Mouse (Mus musculus) heart, embryonic 10.5 days (tissue): ENCODE data around the gene Aqp5. TPM values are rescaled to one million over a fixed set of nuclear protein-coding genes. Genes with fewer than 3 reads are reported as not detected.

Experiments
- DNase-seq: peaks from one replicate; pipeline ENCODE4 v3.0.0-alpha.2; 2017; ENCODE audit warnings: low spot score
- H3K27ac ChIP-seq: fragments of 300-500 bp; sonication (generic); 2 replicates; pipeline ENCODE4 v1.5.1; 2016; ENCODE audit warnings: mild to moderate bottlenecking
- H3K27me3 ChIP-seq: fragments of 300-500 bp; sonication (generic); 2 replicates; pipeline ENCODE4 v1.6.1; 2016; ENCODE audit warnings: mild to moderate bottlenecking; ENCODE audit not compliant: poor library complexity, insufficient read depth, severe bottlenecking
- H3K36me3 ChIP-seq: fragments of 300-500 bp; sonication (generic); 2 replicates; pipeline ENCODE4 v1.6.1; 2016; ENCODE audit warnings: mild to moderate bottlenecking, moderate library complexity
- H3K4me1 ChIP-seq: fragments of 300-500 bp; sonication (generic); 2 replicates; pipeline ENCODE4 v1.6.1; 2016; ENCODE audit warnings: mild to moderate bottlenecking
- H3K4me3 ChIP-seq: fragments of 300-500 bp; sonication (generic); 2 replicates; pipeline ENCODE4 v1.5.1; 2016; ENCODE audit warnings: mild to moderate bottlenecking, moderate library complexity
- H3K9me3 ChIP-seq: fragments of 300-500 bp; sonication (generic); 2 replicates; pipeline ENCODE4 v1.6.1; 2016; ENCODE audit warnings: mild to moderate bottlenecking, moderate library complexity
- WGBS: fragments of 180-500 bp; shearing (Covaris S2); methylation state at CpG from one replicate; pipeline ENCODE4 v1.1.7; 2016; 5-methylcytosine and 5-hydroxymethylcytosine counted together
- polyA plus RNA-seq: library from polyadenylated mRNA; unstranded; fragments of >200 nt; fragmentation: Nextera tagmentation; extraction: Ambion mirVana; gene quantifications from 2 replicates; pipeline ENCODE4 v1.2.1, GENCODE M21; 2016

Gene Aqp5
- polyA plus RNA-seq, 1 experiment from 2014 or later = 5.3 TPM

DNA sequence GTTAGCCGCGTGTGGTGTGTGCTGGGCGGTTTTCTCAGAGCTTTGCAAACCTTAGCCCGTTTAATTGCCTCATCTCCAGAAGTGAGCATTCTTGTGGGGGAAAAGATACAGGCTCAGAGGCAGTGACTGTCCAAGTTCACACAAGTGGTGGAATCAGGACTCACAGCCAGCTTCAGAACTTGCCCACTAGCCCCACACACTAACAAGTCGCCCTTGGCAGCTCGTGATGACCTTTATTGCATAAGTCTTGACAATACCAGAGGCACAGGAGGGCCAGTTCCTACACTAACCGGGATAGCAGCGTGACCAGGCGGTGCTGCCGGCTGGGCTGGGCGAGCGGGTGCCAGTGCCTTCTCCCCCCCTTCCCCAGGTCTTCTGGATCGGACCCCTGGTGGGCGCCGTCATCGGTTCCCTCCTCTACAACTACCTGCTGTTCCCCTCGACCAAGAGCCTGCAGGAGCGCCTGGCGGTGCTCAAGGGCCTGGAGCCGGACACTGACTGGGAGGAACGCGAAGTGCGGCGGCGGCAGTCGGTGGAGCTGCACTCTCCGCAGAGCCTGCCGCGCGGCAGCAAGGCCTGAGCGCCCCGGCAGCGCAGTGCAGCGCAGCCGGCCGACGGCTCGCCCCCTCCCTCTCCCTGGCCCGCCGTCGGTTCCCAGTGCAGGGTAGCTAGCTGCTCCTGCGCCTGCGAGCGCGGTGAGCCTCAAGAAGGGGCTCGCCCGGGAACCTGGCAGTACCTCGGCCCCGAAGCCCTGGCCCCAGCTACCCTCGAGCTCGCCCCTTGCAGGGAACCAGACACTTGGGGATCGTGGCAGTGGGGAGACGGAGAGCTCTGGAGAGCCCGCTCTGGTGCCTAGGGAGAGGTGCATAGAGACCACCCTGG, 6.9 kb upstream of the Aqp5 start:
- WGBS = 3% methylated on average over 54 of the region's 54 CpGs
- peaks cover 98% of the 10 kb centered on the region for H3K27me3 ChIP-seq
- 0 out of 2 replicates have a peak overlapping the region, but pooled peaks have one; percentile 52 for H3K27ac ChIP-seq
- H3K4me1 ChIP-seq = peaks cover 28% of the 10 kb centered on the region
- peak overlapping the region; percentile 51 for H3K4me3 ChIP-seq
- DNase-seq = no peak
- H3K36me3 ChIP-seq = no peaks in the 10 kb centered on the region
- no peaks in the 10 kb centered on the region for H3K9me3 ChIP-seq

DNA sequence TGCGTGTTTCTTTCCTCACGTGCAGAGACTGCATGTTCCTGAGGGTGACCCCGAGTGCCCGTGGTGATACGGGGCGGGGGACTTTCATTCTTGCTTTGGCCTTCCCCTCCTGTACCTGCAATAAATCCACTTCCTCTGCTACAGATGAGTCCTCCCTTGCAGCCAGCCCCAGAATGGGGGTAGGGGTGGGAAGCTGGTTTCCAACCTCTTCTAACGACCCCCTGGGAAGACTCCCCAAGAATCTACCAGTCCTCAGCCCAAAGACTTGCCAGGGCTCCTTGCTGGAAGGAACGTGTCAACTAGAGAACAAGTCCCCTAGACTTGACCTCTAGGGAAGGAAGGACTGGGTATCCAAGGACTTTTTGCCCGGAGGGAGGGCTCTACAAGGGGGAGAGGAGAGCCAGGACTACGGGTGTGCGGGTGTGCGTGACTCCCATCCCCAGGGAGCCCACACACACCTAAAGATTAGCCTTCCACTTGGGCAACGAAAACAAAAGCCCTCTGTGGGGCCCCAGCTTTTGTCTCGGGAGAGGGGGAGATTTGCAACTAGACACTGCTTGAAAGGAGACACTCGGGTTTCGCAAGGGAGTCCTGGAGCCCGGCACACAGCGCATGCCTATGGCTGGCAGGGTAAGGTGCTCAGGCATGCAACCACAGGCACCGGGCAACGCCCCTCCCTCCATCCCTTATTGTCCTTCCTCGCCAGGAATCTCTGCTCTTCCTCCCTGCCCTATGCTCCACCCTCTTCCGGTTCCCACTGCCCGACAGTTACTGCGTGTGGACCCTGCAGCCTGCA, 6.0 kb upstream of the Aqp5 start:
- Histone ChIP-seq H3K27ac (no peak overlapping the region; the same call in 1 of the 2 replicates), H3K9me3 (no peaks in the 10 kb centered on the region), H3K4me3 (peak overlapping the region; percentile 51), H3K27me3 (peaks cover 98% of the 10 kb centered on the region), H3K36me3 (no peaks in the 10 kb centered on the region), H3K4me1 (peaks cover 29% of the 10 kb centered on the region)
- 3% methylated on average over 24 of the region's 24 CpGs for WGBS
- DNase-seq = no peak

DNA sequence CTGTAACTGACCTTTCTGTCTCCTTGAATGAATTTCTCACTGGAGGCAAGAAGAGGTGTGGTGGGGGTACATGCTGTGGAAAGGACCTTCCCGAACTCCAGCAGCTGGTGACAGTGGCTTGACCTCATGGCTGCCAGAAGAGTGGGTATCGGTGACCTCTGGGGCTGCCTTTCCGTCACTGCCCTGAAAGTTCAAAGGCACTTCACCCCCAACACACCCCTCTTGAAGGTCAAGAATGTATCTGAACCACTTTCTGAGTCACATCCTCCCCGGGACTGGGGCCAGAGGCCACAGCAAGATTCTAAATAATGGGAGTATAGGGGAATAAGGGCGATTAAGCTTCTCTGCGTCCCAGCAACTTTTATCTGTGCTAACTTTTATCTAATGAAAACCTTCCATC, 4.8 kb upstream of the Aqp5 start:
- WGBS = 49% methylated on average over 6 of the region's 6 CpGs

DNA sequence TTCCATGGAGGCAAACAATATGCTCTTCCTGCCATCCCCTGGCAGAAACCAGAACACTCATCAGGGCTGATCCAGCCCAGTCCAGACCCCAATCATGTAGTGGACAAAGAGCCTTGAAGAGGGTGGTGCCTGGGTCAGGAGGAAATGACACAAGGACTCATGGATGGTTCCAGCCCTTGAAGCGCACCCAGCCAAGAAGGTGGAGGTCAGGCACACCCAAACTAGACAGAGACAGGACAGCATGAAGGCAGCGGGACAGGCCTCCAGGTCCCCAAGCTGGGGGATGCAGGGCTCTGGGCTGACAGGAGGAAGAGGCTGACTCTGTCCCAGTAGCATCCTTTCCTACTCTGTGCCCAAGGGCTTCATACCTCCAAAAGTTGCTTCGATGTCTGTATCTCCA, 4.1 kb upstream of the Aqp5 start:
- Histone ChIP-seq H3K4me3 (no peak overlapping the region), H3K27ac (no peak overlapping the region), H3K27me3 (peaks cover 98% of the 10 kb centered on the region), H3K4me1 (peaks cover 42% of the 10 kb centered on the region), H3K36me3 (no peaks in the 10 kb centered on the region), H3K9me3 (no peaks in the 10 kb centered on the region)
- DNase-seq = no peak
- WGBS = 88% methylated on average over 3 of the region's 3 CpGs

More for the DNA sequence above, 4.8 kb upstream of the Aqp5 start:
- Histone ChIP-seq H3K27me3 (peaks cover 98% of the 10 kb centered on the region), H3K4me1 (peaks cover 36% of the 10 kb centered on the region), H3K9me3 (no peaks in the 10 kb centered on the region), H3K27ac (no peak overlapping the region), H3K36me3 (no peaks in the 10 kb centered on the region), H3K4me3 (no peak overlapping the region)
- DNase-seq = no peak

DNA sequence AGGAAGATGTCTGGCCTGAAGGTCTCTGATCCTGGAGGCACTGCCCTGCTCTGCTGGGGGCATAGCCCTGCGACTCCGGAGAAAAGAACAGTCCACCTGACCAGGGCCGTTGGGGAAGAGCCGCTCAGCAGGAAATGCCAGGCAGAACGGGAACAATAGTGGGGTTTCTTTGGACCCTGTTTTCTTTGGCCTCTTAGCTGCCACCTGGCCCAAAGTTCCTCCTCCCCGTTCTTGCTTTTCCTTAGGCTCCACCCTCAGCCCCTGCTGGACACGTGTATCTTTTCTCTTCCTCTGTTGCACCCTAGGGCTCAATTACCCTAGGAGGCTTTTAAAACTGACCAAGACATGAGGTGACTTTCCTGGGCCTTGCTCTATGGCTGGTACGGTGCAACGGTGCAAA, 1.3 kb upstream of the Aqp5 start:
- Histone ChIP-seq H3K27ac (no peak overlapping the region), H3K9me3 (no peaks in the 10 kb centered on the region), H3K36me3 (no peaks in the 10 kb centered on the region), H3K4me3 (no peak overlapping the region), H3K27me3 (peaks cover 100% of the 10 kb centered on the region), H3K4me1 (peaks cover 33% of the 10 kb centered on the region)
- WGBS = 7% methylated on average over 9 of the region's 9 CpGs
- DNase-seq = no peak

DNA sequence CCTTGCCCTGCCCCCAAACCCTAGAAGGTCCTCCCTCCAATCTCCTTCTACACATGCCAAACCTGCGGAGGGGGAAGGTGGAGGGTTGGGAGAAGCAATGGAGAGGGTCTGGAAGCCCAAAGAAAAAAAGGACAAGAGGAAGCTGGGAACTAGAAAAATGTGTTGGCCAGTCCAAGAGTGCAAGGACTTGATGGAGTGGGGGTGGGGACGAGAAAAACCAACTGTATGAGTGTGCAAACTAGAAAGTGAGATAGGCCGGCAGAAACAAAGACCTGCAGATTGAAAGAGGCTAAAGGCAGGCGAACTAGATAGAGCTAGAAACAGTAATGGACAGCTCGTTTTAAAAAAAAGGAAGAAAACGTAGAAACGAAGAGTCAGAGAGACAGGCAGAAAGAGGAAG, 878 bp upstream of the Aqp5 start:
- DNase-seq = no peak
- Histone ChIP-seq H3K4me1 (peaks cover 29% of the 10 kb centered on the region), H3K27me3 (peaks cover 100% of the 10 kb centered on the region), H3K9me3 (no peaks in the 10 kb centered on the region), H3K27ac (no peak overlapping the region), H3K4me3 (no peak overlapping the region), H3K36me3 (no peaks in the 10 kb centered on the region)
- 16% methylated on average over 7 of the region's 7 CpGs for WGBS

DNA sequence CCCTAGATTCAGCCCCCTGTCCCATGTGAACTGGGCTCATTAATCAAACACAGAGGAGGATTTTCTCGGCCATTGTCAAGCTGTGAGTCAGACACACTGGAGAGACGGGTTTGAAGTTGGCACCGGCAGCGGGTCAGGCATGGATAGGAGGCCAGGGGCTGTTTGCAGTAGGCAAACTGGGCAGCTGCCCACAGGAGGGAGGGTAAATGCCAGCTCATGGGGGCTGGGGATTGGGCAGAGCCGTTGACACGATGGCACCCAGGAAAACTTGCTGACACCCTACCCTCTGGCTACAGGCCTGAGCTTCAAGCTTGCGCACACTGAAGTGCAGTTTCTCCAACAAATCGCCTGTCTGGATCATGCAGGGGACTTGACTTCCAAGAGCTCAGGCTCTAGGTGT, 1.6 kb downstream of the Aqp5 start:
- DNase-seq = no peak
- no peak overlapping the region for H3K4me3 ChIP-seq
- peaks cover 95% of the 10 kb centered on the region for H3K27me3 ChIP-seq
- 72% methylated on average over 8 of the region's 8 CpGs for WGBS
- H3K36me3 ChIP-seq = no peaks in the 10 kb centered on the region
- no peak overlapping the region for H3K27ac ChIP-seq
- H3K9me3 ChIP-seq = no peaks in the 10 kb centered on the region
- H3K4me1 ChIP-seq = peaks cover 19% of the 10 kb centered on the region

DNA sequence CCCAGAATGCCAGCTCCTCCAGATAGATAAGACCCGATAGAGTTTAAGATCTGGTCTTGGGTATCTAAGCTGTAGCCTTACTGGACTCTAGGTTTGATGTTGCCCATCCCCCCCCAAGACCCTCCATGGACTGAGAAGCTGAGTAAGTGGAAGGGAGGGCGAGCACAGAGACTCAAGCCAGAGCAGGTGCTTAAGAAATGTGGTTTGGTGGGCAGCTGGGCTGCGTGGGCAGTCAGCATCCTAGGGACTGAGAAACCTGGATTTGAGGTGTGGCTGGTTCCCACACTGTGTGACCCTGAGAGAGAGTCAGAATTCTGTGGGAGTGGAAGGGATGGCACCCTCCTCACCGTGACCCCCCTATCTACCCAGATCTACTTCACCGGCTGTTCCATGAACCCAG, 2.3 kb downstream of the Aqp5 start:
- H3K27ac ChIP-seq = no peak overlapping the region
- H3K27me3 ChIP-seq = peaks cover 95% of the 10 kb centered on the region
- H3K9me3 ChIP-seq = no peaks in the 10 kb centered on the region
- H3K4me1 ChIP-seq = peaks cover 24% of the 10 kb centered on the region
- no peaks in the 10 kb centered on the region for H3K36me3 ChIP-seq
- H3K4me3 ChIP-seq = no peak overlapping the region
- DNase-seq = no peak
- WGBS = 83% methylated on average over 5 of the region's 5 CpGs

DNA sequence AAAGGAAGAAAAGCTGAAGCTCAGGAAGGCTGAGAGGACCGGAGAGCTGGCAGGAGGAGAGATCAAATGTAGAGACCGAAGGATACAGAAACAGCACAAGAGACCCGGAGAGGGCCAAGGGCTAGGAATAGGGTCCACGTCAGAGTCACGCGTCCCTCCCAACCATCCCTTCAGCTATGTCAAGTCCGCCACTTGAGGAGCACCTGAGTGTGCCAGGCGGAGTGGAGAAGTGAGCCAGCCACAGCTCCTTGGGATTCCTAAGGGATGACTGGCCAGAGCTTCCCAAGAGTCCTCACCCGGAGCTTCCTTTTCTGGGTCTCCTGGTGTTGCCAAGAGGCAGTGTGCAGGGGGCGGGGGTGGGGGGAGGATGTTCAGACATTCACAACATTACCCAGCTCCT, 4.4 kb downstream of the Aqp5 start:
- Histone ChIP-seq H3K4me1 (peaks cover 30% of the 10 kb centered on the region), H3K9me3 (no peaks in the 10 kb centered on the region), H3K36me3 (no peaks in the 10 kb centered on the region), H3K27ac (no peak overlapping the region), H3K4me3 (no peak overlapping the region), H3K27me3 (peaks cover 91% of the 10 kb centered on the region)
- no peak for DNase-seq
- WGBS = 72% methylated on average over 10 of the region's 10 CpGs

DNA sequence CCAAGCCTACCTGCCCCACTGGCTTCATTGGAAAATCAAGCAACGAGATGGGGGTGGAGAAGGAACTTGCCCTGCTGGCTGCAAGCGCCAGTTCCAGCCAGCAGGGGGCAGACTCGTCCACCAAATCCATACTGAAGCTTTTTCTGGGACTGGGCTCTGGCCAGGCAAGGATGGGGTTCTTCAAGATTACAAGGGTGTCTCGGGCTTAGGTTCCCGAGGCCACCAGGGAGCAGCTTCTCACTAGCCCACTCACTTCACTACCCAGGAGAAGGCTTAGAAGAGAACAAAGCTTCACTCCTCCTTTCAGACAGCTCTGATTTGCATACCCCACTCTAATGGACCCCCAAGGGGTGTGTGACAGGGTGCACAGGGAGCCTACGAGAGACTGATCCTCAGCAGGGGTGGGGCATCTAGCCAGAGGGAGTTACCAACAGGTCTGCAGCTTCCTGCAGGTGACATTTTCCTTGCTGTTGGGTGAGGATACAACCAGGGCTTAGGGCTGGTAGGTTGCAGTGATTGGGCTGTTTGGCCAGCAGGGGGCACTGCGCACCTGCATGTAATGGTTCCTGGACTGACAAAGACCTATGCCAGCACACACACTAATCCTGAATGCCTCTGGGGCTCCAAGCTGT, 5.6 kb downstream of the Aqp5 start:
- Histone ChIP-seq H3K27ac (no peak overlapping the region), H3K36me3 (no peaks in the 10 kb centered on the region), H3K27me3 (peaks cover 91% of the 10 kb centered on the region), H3K4me1 (peaks cover 30% of the 10 kb centered on the region), H3K4me3 (no peak overlapping the region), H3K9me3 (no peaks in the 10 kb centered on the region)
- peak; percentile 90 for DNase-seq
- 1% methylated on average over 7 of the region's 7 CpGs for WGBS

DNA sequence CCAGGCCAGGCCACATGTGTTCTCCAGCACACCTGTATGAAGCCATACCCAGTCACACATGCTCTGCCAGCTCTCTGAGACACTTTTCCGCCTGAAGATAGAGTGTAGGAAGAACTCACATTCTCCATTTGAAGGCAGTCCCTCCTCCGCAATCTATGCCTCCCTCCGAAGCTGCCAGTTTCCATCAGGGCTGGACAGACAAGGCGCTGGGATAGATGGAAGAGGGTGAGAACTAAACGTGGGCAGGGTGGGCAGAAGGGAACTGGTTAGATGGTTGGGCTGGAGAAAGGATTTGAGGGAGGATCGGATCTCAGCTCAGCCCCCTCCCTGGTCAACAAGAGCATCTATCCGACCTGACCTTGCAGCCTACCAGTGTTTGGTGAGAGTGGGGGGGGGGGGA, 6.3 kb downstream of the Aqp5 start:
- peaks cover 90% of the 10 kb centered on the region for H3K27me3 ChIP-seq
- 57% methylated on average over 7 of the region's 7 CpGs for WGBS
- H3K36me3 ChIP-seq = no peaks in the 10 kb centered on the region
- no peak overlapping the region for H3K27ac ChIP-seq
- peaks cover 35% of the 10 kb centered on the region for H3K4me1 ChIP-seq
- no peak overlapping the region for H3K4me3 ChIP-seq
- no peaks in the 10 kb centered on the region for H3K9me3 ChIP-seq
- DNase-seq = no peak

DNA sequence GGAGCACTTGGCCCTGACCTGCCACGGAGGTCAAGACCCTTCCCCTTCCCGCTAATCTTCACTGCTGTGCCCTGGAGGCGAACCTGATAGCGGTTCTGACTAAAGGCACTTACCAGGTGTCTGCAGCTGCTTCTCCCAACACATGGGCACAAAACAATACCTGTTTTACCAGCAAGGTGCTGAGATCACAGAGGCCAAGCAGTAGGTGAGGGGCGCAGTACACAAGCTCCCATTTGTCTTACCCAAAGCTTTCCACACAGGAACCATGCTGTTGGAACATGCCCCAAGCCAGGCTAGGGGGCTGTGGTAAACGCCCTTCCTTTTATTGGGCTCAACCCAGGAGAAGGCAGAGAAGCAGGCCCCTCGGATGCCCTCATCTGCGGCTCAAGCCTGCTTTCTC, 7.0 kb downstream of the Aqp5 start:
- H3K36me3 ChIP-seq = no peaks in the 10 kb centered on the region
- no peak for DNase-seq
- H3K4me1 ChIP-seq = peaks cover 43% of the 10 kb centered on the region
- H3K9me3 ChIP-seq = no peaks in the 10 kb centered on the region
- WGBS = 46% methylated on average over 8 of the region's 8 CpGs
- H3K27me3 ChIP-seq = peaks cover 88% of the 10 kb centered on the region
- H3K4me3 ChIP-seq = no peak overlapping the region
- H3K27ac ChIP-seq = no peak overlapping the region
